Mouse (Mus musculus) heart, adult 2 months (tissue): ENCODE data around the gene Bud13.

Experiments used
- CTCF ChIP-seq: fragments of 200-600 bp; IDR thresholded peaks from 2 replicates; pipeline ENCODE4 v1.8.1; 2022; ENCODE audit warnings: antibody characterized with exemption, mild to moderate bottlenecking, moderate library complexity
- EP300 ChIP-seq: fragments of 200-500 bp; IDR thresholded peaks from 2 replicates; pipeline ENCODE4 v1.6.1; 2011; ENCODE audit warnings: low read depth, low read length, control low read depth; ENCODE audit not compliant: insufficient read depth
- POLR2A ChIP-seq: fragments of 200-500 bp; IDR thresholded peaks from 2 replicates; pipeline ENCODE4 v1.6.1; 2011; ENCODE audit warnings: mild to moderate bottlenecking, low read depth, low read length, control low read depth; ENCODE audit not compliant: insufficient read depth

- no peak for TF ChIP-seq EP300
- no peak for TF ChIP-seq CTCF
- no peak for TF ChIP-seq POLR2A
Observed at GRCm38 (mm10) chr9:46316909-46317308, 34.1 kb downstream of the Bud13 start.
